Mouse (Mus musculus): ENCODE data around the gene Smok2b. TPM values are rescaled to one million over a fixed set of nuclear protein-coding genes. Genes with fewer than 3 reads are reported as not detected.
"Not testable (repeated sequence)": the region's sequence is repeated elsewhere in the genome, so short reads cannot be mapped to it uniquely, and the experiment has no call there.

Smok2b gene
- total RNA-seq, 2 experiments from 2014 or later: not detected

GRCm38 (mm10) chr17:13221921-13222320 lies 8.1 kb upstream of the Smok2b start:
- DNase-seq (ENCODE audit: low spot score in 2 of 2); intact Hi-C loops (cut with DNase I): not testable (repeated sequence)

GRCm38 (mm10) chr17:13239461-13239860 lies 9.4 kb downstream of the Smok2b start:
- DNase-seq (ENCODE audit: low spot score in 2 of 2); intact Hi-C loops (cut with DNase I): not testable (repeated sequence)

- DNase-seq (ENCODE audit: low spot score in 2 of 2); intact Hi-C loops (cut with DNase I): not testable (repeated sequence)
These were observed 11.0 kb downstream of the Smok2b start for GRCm38 (mm10) chr17:13240807-13241727.

- intact Hi-C loops (cut with DNase I); DNase-seq (ENCODE audit: low spot score in 2 of 2): not testable (repeated sequence)
These were observed 24.7 kb downstream of the Smok2b start for GRCm38 (mm10) chr17:13254786-13255185.

Other genes with a start within 250 kb of the Smok2b start
- 10 to 100 TPM; 50.9 to 53.6 TPM for gene Wtap, start 236.1 kb upstream of the Smok2b start, total RNA-seq (2021)
- gene Sod2, start 223.4 kb upstream of the Smok2b start, total RNA-seq (2021): 100 to 1,000 TPM; 267 to 275 TPM
- not detected for gene Gpr31b, start 178.0 kb upstream of the Smok2b start, total RNA-seq (2021)
- gene Tcp10b, start 169.2 kb upstream of the Smok2b start, total RNA-seq (2021): under 1 TPM; 0.23 to 0.30 TPM
- gene Unc93a, start 98.4 kb upstream of the Smok2b start, total RNA-seq (2021): under 1 TPM in 1 of 2 experiments, not detected in 1; 0.14 TPM
- gene Smok2a, start 9.1 kb upstream of the Smok2b start, total RNA-seq (2021): not detected
- gene Tcp10c, start 124.3 kb downstream of the Smok2b start, total RNA-seq (2021): not detected

Data from left cerebral cortex, postnatal 25 days (tissue).